Mouse (Mus musculus): ENCODE results near the gene Syde1.

Syde1 gene

DNA sequence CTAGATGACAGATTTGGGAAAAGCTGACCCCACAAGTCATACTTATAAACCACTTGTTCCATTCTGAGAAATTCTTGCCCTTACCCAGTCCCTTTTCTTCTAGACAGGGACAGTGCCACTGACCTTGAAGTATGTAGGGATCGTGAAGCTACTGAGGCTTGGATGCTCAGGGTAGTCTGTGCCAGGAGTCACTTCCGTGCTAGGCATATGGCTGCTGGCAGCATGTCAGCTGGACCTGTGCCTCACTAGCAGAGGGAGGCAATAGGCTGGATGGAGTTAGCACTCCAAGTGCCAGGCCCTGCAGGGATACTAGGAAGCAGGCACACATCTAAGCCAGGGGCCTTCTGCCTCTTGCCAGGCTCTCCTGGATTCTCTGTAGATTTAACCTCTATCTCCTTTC, 16.1 kb downstream of the Syde1 start:
- DNase-seq (ENCODE audit: low spot score in 2 of 2): peak in 1 of 2 experiments; percentile 35

DNA sequence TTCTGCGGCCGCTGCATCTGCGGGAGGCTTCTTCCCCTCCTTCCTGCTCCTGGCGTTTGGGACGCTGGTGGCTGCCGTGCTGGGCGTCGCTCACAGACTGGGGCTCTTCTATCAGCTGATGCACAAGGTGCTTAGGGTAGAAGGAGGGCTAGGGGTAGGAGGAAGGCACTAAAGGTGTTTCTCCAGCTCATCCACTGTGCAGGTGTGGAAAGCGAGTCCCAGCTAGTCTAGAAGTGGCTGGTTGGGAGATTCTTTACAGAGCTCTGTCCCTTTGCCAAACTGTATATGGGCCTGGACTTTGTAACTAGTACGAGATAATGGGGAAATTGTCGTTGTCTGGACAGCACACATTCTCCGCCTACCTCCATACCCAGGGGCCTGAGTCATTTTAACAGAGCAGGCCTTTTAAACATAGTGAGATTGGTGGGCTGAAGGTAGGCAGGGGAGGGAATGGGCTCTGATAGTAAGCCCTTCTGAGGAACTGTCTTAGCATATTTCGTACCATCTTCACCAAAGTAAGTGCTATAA, 16.6 kb downstream of the Syde1 start:
- DNase-seq (ENCODE audit: low spot score in 2 of 2): no peak

DNA sequence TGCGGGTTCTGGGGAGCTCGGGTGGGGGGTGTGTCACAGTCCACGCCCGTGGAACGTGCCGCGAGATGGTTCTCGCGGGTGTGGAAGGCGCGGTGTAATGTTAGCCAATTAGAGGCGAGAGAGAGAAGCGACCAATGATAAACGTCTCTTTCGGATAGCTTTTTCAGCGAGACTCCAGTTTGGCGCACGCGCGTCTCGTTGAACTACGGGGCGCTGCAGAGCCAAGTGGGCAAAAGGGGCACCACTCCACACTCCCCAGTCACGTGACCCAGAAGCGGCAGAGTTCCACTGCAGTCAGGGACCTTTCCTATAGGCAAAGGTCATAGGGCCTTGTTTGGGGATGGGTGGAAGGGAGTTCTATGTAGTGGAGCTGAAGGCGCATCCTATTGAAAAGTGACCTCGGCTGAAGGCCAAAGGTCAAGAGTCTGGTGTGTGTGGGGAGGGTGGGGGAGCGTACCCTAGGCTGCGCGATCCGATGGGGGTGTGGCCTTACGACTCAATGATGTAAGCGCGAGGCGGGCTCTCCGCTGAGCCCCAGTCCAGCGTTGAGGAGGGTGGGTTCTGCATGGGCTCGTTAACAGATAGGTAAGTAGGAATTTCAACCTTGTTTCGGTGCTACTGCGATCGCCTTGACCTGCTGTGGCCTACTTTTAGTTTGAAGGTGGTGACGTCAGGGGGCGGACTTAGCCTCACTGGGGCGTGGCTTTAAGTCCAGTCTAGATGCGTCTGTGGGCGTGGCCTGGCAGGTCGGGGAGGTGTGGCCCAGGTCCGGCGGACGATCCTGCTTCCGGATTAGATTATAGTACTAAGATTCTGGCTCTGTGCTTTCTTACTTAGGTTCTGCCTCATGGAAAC, 17.3 kb downstream of the Syde1 start, which contains the start of gene Ilvbl:
TSS of gene Ilvbl (plus strand) at position 97 of the 855 bp plus-strand sequence.
- peak; percentile 90 to 95 for DNase-seq (ENCODE audit: low spot score in 2 of 2)

DNA sequence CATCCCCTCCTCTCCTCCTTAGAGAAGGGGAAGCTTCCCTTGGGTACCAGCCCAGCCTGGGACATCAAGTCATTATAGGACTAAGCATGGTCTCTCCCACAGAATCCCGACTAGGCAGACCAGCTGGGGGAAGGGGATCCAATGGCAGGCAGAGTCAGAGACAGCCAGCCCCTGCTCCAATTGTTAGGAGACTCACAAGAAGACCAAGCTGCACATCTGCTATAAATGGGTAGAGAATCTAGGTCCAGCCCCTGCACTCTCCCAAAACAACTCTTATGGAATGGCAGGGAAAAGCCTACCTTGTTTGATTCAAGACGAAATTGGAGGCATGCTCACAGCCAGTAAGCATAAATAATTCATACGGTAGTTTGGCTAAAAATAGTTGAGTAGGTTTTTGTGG, 18.5 kb downstream of the Syde1 start:
- peak in 1 of 2 experiments; percentile 24 for DNase-seq (ENCODE audit: low spot score in 2 of 2)

DNA sequence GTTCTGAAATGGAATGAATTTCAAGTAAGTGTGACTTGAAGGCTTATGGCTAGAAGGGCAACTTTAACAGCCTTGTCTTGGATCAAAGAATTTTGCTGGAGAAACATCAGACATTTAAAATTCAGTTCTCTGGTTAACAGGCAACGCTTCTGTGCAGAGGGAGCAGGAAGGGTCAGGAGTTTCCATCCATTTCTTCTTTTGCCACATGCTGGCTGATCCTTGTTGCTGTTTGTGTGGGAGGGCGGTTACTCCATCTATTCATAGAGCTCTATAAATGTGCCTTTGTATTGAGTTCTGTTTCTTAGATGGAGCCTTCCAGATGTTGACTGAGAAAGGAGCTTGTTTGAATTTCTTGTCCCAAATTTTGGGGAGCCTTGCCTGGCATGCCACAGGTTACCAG, 20.9 kb downstream of the Syde1 start:
- no peak for DNase-seq (ENCODE audit: low spot score in 2 of 2)

DNA sequence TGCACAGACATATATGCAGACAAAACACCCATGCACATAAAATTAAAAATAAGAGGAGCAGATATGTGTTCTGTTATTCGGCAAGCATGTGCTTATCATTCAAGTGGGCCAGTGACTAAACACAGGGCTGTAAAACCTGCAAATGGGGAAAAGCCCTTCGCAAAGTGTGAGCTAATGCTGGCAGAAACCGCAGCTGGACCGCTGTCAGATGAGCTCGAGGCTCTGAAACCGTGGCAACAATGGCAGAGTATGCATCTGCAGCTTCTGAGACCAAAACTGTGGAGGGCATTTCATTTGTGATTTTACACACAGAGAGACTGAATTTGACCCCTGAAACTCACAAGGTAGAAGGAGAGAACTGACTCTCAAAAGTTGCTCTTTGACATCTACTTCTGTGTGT, 21.3 kb downstream of the Syde1 start:
- no peak for DNase-seq (ENCODE audit: low spot score in 2 of 2)

DNA sequence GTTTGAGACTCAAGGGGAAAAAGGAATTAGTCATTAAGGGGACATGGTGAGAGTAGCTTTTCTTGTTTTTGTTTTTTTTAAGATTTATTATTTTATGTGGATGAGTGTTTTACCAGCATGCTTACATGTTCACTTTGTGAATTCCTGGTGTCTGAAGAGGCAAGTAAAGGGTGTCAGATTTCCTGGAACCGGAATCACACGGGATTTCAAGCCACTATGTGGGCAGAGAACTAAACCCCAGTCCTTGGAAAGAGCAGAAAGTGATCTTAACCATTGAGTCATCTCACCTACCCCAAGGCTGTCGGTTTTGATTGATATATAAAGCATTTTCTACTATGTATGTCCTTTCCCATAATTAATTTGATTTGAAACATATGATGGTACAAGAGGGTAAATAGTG, 22.1 kb downstream of the Syde1 start:
- DNase-seq (ENCODE audit: low spot score in 2 of 2): no peak

DNA sequence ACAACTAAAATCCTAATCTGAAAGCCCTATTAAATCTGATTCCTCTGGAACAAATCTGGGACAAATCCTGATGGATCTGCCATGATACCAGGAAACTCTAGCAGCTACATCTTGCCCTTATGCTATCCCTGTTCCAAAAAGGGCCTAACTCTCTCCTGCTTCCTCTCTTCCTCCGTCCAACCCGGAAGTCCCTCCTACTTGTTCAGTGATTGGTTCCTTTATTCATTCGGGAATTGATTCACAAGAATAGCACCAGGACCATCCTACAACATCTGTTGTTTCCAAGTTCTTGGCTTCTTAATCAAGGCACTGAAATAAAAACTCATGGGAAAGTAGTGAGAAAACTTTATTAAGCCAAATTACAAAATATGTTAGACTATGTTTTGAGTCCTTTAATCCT, 22.6 kb downstream of the Syde1 start:
- no peak for DNase-seq (ENCODE audit: low spot score in 2 of 2)

DNA sequence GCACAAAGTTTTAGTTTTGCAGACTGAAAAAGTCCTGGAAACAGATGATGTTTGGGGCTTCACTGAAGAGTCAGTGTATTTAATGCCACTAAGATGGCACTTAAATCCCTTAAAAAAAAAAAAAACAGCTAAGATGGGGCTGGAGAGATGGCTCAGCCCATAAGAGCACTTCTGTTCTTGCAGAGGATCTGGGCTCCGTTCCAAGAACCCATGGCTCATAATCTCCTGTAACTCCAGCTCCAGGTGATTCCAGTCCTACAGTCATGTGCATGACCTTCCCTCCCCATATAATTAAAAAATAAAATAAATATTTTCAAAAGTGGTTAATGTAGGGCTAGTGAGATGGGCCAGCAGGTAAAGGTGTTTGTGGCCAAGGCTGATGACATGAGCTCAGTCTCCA, 26.7 kb downstream of the Syde1 start:
- no peak for DNase-seq (ENCODE audit: low spot score in 2 of 2)

DNA sequence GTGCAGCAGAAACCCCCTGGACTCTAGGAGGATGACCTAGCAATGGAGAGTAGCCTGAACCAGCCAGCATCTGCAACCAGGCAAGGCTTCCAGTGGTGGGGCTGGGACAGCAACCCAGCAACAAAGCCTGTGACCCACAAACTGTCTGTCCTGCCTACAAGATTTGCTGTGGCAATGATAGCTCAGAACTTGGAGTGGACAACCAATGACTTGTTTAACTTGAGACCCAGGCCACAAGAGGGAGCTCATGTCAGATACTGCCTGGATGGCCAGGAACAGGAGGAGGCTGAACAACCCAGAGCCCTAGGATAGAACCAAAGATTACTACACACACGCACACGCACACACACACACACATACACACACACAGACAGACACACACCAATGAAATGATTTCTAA, 50.8 kb downstream of the Syde1 start:
- peak in 1 of 2 experiments; percentile 12 for DNase-seq (ENCODE audit: low spot score in 2 of 2)

All from frontal cortex, postnatal 36 days (tissue).